In genomic region chr9:76323186-76323701, GRCm38 (mm10) we compare ENCODE assay signal across 9 mouse cellular contexts. TPM values are rescaled to one million over a fixed set of nuclear protein-coding genes. Genes with fewer than 3 reads are reported as not detected.
DNase-seq lines count a peak whose midpoint lies in the region; ATAC-seq lines count a peak whose summit lies in the region.
"Had no signal": no experiment of that assay in that cellular context is flagged by ENCODE, and none has a peak within 500 bp of the region (broad histone marks: within the 10 kb centered on the region; RNA-seq: fewer than 3 reads in every experiment).

No protein-coding gene starts in this region.

- H3K4me1 ChIP-seq in forebrain, embryonic 15.5 days = peaks cover 10% of the 10 kb centered on the region
- H3K4me1 ChIP-seq in midbrain, embryonic 11.5 days (ENCODE audit: control insufficient read depth, insufficient read depth, low read length) = peaks cover 2% of the 10 kb centered on the region; the same call in 1 of the 2 replicates

- no peaks in the 10 kb centered on the region for H3K9me3 ChIP-seq in forebrain, embryonic 15.5 days
- H3K9me3 ChIP-seq in midbrain, embryonic 11.5 days (ENCODE audit: control insufficient read depth, low read length) = no peaks in the 10 kb centered on the region

- peak; percentile 20 for DNase-seq in layer of hippocampus, adult 11-12 months (ENCODE audit: low spot score)
- no peak for DNase-seq in layer of hippocampus, adult 9-11 months
- DNase-seq in cerebellum, postnatal 25 days = peak; percentile 36 to 51
- DNase-seq in layer of hippocampus, postnatal 14 days (ENCODE audit: low spot score in 2 of 2) = peak; percentile 28 to 34
- DNase-seq in midbrain, embryonic 11.5 days (ENCODE audit: low spot score, missing footprints) = peak; percentile 94
- DNase-seq in telencephalon, adult 2 months (ENCODE audit: low read depth, low spot score) = peak; percentile 12
- no peak for DNase-seq in thymus, postnatal 14 days

- peak overlapping the region; percentile 52 for H3K9ac ChIP-seq in forebrain, embryonic 15.5 days (replicated peaks)
- peak overlapping the region; percentile 55 for H3K9ac ChIP-seq in midbrain, embryonic 11.5 days (ENCODE audit: low read length)

- H3K36me3 ChIP-seq in forebrain, embryonic 15.5 days = no peaks in the 10 kb centered on the region
- H3K36me3 ChIP-seq in midbrain, embryonic 11.5 days (ENCODE audit: control insufficient read depth, insufficient read depth, low read length) = no peaks in the 10 kb centered on the region

- peak overlapping the region; percentile 45 for H3K4me3 ChIP-seq in forebrain, embryonic 15.5 days
- peak overlapping the region; percentile 49 for H3K4me3 ChIP-seq in midbrain, embryonic 11.5 days (ENCODE audit: low read depth, low read length)
- H3K4me3 ChIP-seq: myocyte had no signal

- H3K27me3 ChIP-seq in forebrain, embryonic 15.5 days = peaks cover 4% of the 10 kb centered on the region; the same call in 1 of the 2 replicates
- H3K27me3 ChIP-seq in midbrain, embryonic 11.5 days (ENCODE audit: control insufficient read depth, insufficient read depth, low read length) = peaks cover 4% of the 10 kb centered on the region; the same call in 1 of the 2 replicates

- peak; percentile 88 for ATAC-seq in forebrain, embryonic 15.5 days (replicated peaks)
- ATAC-seq in midbrain, embryonic 11.5 days (ENCODE audit: low FRiP score) = peak; percentile 86

- under 1% methylated on average over 29 of the region's 29 CpGs for WGBS in forebrain, embryonic 15.5 days
- under 1% methylated on average over 29 of the region's 29 CpGs for WGBS in midbrain, embryonic 11.5 days

- H3K27ac ChIP-seq in forebrain, embryonic 15.5 days (replicated peaks) = no peak overlapping the region
- H3K27ac ChIP-seq in midbrain, embryonic 11.5 days (ENCODE audit: low read depth, low read length) = no peak overlapping the region

- H3K4me2 ChIP-seq in forebrain, embryonic 15.5 days (replicated peaks) = peak overlapping the region; percentile 69
- H3K4me2 ChIP-seq in midbrain, embryonic 11.5 days = peak overlapping the region; percentile 87

RNA-seq across cellular contexts. Expression of gene Hcrtr2, which starts 0.4 kb away (rescaled TPM):
- polyA plus RNA-seq in forebrain, embryonic 15.5 days (2015; fragmentation: Nextera tagmentation; extraction: Ambion mirVana) = 2.9 and 3.1 TPM in 2 replicates
- total RNA-seq in layer of hippocampus, postnatal 14 days (2021) = 1 to 10 TPM; 3.8 to 4.5 TPM
- polyA plus RNA-seq in midbrain, embryonic 11.5 days (2014; fragmentation: Nextera tagmentation; extraction: Ambion mirVana) = 0.50 and 0.52 TPM in 2 replicates
- polyA plus RNA-seq: myocyte had no signal

Comparison
In these comparisons a context has a peak if more than half of its experiments do, and no peak if none do; other contexts are left out.
1. DNase-seq: peak in layer of hippocampus, adult 11-12 months (single experiment), cerebellum, postnatal 25 days (2 of 2), layer of hippocampus, postnatal 14 days (2 of 2), midbrain, embryonic 11.5 days (single experiment) and telencephalon, adult 2 months (single experiment); none in layer of hippocampus, adult 9-11 months (single experiment) and thymus, postnatal 14 days (single experiment).